17 mouse cellular contexts compared by ENCODE assay signal in genomic region chr11:67563141-67563540, GRCm38 (mm10).
DNase-seq lines count a peak whose midpoint lies in the region; ATAC-seq and TF ChIP-seq lines count a peak whose summit lies in the region.
"Had no signal": no experiment of that assay in that cellular context is flagged by ENCODE, and none has a peak within 500 bp of the region (broad histone marks: within the 10 kb centered on the region; RNA-seq: fewer than 3 reads in every experiment).

No protein-coding gene starts in this region.

- H3K4me1 ChIP-seq in lung, embryonic 16.5 days (replicated peaks; ENCODE audit: control insufficient read depth, insufficient read depth, low read length): peaks cover 5% of the 10 kb centered on the region; the same call in 1 of the 2 replicates
- peaks cover 11% of the 10 kb centered on the region for H3K4me1 ChIP-seq in lung, adult 2 months (ENCODE audit: control insufficient read depth, insufficient read depth, low read length)
- H3K4me1 ChIP-seq in stomach, embryonic 15.5 days: peaks cover 5% of the 10 kb centered on the region; the same call in 1 of the 2 replicates
- H3K4me1 ChIP-seq in forebrain, embryonic 15.5 days: peaks cover 5% of the 10 kb centered on the region; the same call in 1 of the 2 replicates

- DNase-seq in lung, adult 2 months: no peak
- peak; percentile 49 for DNase-seq in R1 (ENCODE audit: low read depth, low spot score)
- DNase-seq in testis, postnatal 14 days (ENCODE audit: low spot score): no peak
- DNase-seq in layer of hippocampus, postnatal 10 days (ENCODE audit: low spot score in 2 of 2): no peak
- DNase-seq: cerebellum, adult 18-20 months; forebrain, postnatal 0 days; heart, adult 2 months; kidney, adult 8-10 months; left cerebral cortex, postnatal 4 days; liver, embryonic 13.5 days; retina, postnatal 1 day had no signal

- TF ChIP-seq POLR2A in lung, adult 2 months (IDR thresholded peaks at IDR 0.05; ENCODE audit: borderline replicate concordance, extremely low read depth, low read depth, low read length): no peak

- WGBS in lung, embryonic 16.5 days: 15% methylated on average over 5 of the region's 5 CpGs
- WGBS in lung, adult 2 months: 15% methylated on average over 5 of the region's 5 CpGs
- WGBS in macrophage (ENCODE audit: missing documents): 10% methylated on average over 5 of the region's 5 CpGs
- 37% methylated on average over 5 of the region's 5 CpGs for WGBS in stomach, embryonic 15.5 days
- 57% methylated on average over 5 of the region's 5 CpGs for WGBS in forebrain, embryonic 15.5 days

- TF ChIP-seq CTCF in lung, adult 2 months (IDR thresholded peaks at IDR 0.05; ENCODE audit: insufficient read depth, low read length): no peak

- no peak overlapping the region for H3K27ac ChIP-seq in lung, embryonic 16.5 days (ENCODE audit: low read length)
- peak overlapping the region; percentile 91 for H3K27ac ChIP-seq in macrophage
- H3K27ac ChIP-seq in stomach, embryonic 15.5 days: no peak overlapping the region
- H3K27ac ChIP-seq in forebrain, embryonic 15.5 days (replicated peaks): no peak overlapping the region
- H3K27ac ChIP-seq: heart, adult 2 months; liver, embryonic 13.5 days had no signal

- no peak overlapping the region for H3K4me2 ChIP-seq in lung, embryonic 16.5 days (ENCODE audit: low read depth, low read length)
- no peak overlapping the region for H3K4me2 ChIP-seq in stomach, embryonic 15.5 days
- H3K4me2 ChIP-seq in forebrain, embryonic 15.5 days (replicated peaks): no peak overlapping the region
- H3K4me2 ChIP-seq: liver, embryonic 13.5 days had no signal

- H3K79me2 ChIP-seq in macrophage (ENCODE audit: inconsistent target): peaks cover 19% of the 10 kb centered on the region

- H3K9ac ChIP-seq in lung, embryonic 16.5 days (ENCODE audit: low read length): no peak overlapping the region
- no peak overlapping the region for H3K9ac ChIP-seq in stomach, embryonic 15.5 days
- H3K9ac ChIP-seq in forebrain, embryonic 15.5 days (replicated peaks): no peak overlapping the region
- H3K9ac ChIP-seq: forebrain, postnatal 0 days; liver, embryonic 13.5 days had no signal

- H3K9me3 ChIP-seq in lung, embryonic 16.5 days (ENCODE audit: control insufficient read depth, low read length): no peaks in the 10 kb centered on the region
- no peaks in the 10 kb centered on the region for H3K9me3 ChIP-seq in stomach, embryonic 15.5 days
- no peaks in the 10 kb centered on the region for H3K9me3 ChIP-seq in forebrain, embryonic 15.5 days
- H3K9me3 ChIP-seq: liver, embryonic 13.5 days; megakaryocyte, embryonic 14.5 days had no signal

- ATAC-seq in lung, embryonic 16.5 days (ENCODE audit: low read depth): 0 out of 2 replicates have a peak, but pooled peaks have one; percentile 29
- peak; percentile 20; the same call in 1 of the 2 replicates for ATAC-seq in stomach, embryonic 15.5 days (ENCODE audit: insufficient read depth, low FRiP score, low read depth)
- no peak for ATAC-seq in forebrain, embryonic 15.5 days (replicated peaks)
- ATAC-seq: forebrain, postnatal 0 days had no signal

- H3K36me3 ChIP-seq in lung, embryonic 16.5 days (ENCODE audit: control insufficient read depth, insufficient read depth, low read length): no peaks in the 10 kb centered on the region
- H3K36me3 ChIP-seq in macrophage (ENCODE audit: inconsistent target): no peaks in the 10 kb centered on the region
- no peaks in the 10 kb centered on the region for H3K36me3 ChIP-seq in stomach, embryonic 15.5 days
- H3K36me3 ChIP-seq in forebrain, embryonic 15.5 days: no peaks in the 10 kb centered on the region
- H3K36me3 ChIP-seq: liver, embryonic 13.5 days had no signal

- no peak overlapping the region for H3K4me3 ChIP-seq in lung, embryonic 16.5 days (ENCODE audit: low read length)
- H3K4me3 ChIP-seq in lung, adult 2 months (replicated peaks; ENCODE audit: extremely low read depth, low read depth, low read length): no peak overlapping the region
- H3K4me3 ChIP-seq in macrophage (ENCODE audit: inconsistent target): no peak overlapping the region
- no peak overlapping the region for H3K4me3 ChIP-seq in stomach, embryonic 15.5 days (replicated peaks)
- no peak overlapping the region for H3K4me3 ChIP-seq in forebrain, embryonic 15.5 days
- H3K4me3 ChIP-seq: heart, adult 2 months; liver, embryonic 13.5 days; megakaryocyte, embryonic 14.5 days; myocyte had no signal

- no peaks in the 10 kb centered on the region for H3K27me3 ChIP-seq in lung, embryonic 16.5 days (ENCODE audit: control insufficient read depth, insufficient read depth, low read depth, low read length)
- no peaks in the 10 kb centered on the region for H3K27me3 ChIP-seq in stomach, embryonic 15.5 days (replicated peaks)
- H3K27me3 ChIP-seq in forebrain, embryonic 15.5 days: no peaks in the 10 kb centered on the region
- H3K27me3 ChIP-seq: liver, embryonic 13.5 days had no signal
